Mouse (Mus musculus) midbrain, embryonic 11.5 days (tissue): Measurements from ENCODE around the gene Sdf2l1. TPM values are rescaled to one million over a fixed set of nuclear protein-coding genes. Genes with fewer than 3 reads are reported as not detected.

Source experiments
- microRNA counts: library from miRNA; unstranded; fragments of <30 nt; microRNA quantifications from one replicate; lab custom pipeline; 2015
- microRNA-seq: library from miRNA; unstranded; fragments of <30 nt; microRNA quantifications from one replicate; pipeline ENCODE4, GENCODE M21; 2017
- polyA plus RNA-seq: library from polyadenylated mRNA; unstranded; fragments of >200 nt; fragmentation: Nextera tagmentation; extraction: Ambion mirVana; gene quantifications from 2 replicates; pipeline ENCODE4 v1.2.1, GENCODE M21; 2014

Sdf2l1 gene
- polyA plus RNA-seq, 1 experiment from 2014 or later = 62.9 TPM

MicroRNAs within 50 kb of the gene (microRNA counts, 519-probe panel; counts per million panel counts)
- microRNA mmu-miR-130b (lab: Ali Mortazavi, UCI) = 6,829 counts per million, percentile 91 among the panel's probes with 10 or more counts
- 4,312 counts per million, percentile 37 among the panel's probes with 10 or more counts for microRNA mmu-miR-301b (lab: Ali Mortazavi, UCI)

Small RNAs within 50 kb of the gene (microRNA-seq; reads per million reads assigned to microRNA genes)
- gene Mir130b (12,846 reads per million, percentile 97 among the genes with 10 or more reads in this experiment), gene Mir301b (309 reads per million, percentile 67 among the genes with 10 or more reads in this experiment)

Other genes starting within 250 kb of the Sdf2l1 start
- 16.9 TPM in 2 replicates for gene Ppm1f, start 235.9 kb downstream of the Sdf2l1 start, polyA plus RNA-seq
- gene Mapk1, start 149.0 kb downstream of the Sdf2l1 start, polyA plus RNA-seq = 198 and 214 TPM in 2 replicates
- 123 and 127 TPM in 2 replicates for gene Ypel1, start 62.7 kb downstream of the Sdf2l1 start, polyA plus RNA-seq
- gene Ppil2, start 21.1 kb downstream of the Sdf2l1 start, polyA plus RNA-seq = 142 and 147 TPM in 2 replicates
- 94.9 and 108 TPM in 2 replicates for gene 2610318N02Rik, start 7.2 kb downstream of the Sdf2l1 start, polyA plus RNA-seq
- 6.8 and 9.2 TPM in 2 replicates for gene Ydjc, start 12.2 kb upstream of the Sdf2l1 start, polyA plus RNA-seq
- gene Ccdc116, start 14.8 kb upstream of the Sdf2l1 start, polyA plus RNA-seq = 0.40 and 0.41 TPM in 2 replicates
- gene Ube2l3, start 70.3 kb upstream of the Sdf2l1 start, polyA plus RNA-seq = 429 and 446 TPM in 2 replicates
- 1.2 and 1.7 TPM in 2 replicates for gene Rimbp3, start 76.2 kb upstream of the Sdf2l1 start, polyA plus RNA-seq
- gene Hic2, start 101.2 kb upstream of the Sdf2l1 start, polyA plus RNA-seq = 10.3 and 10.8 TPM in 2 replicates
- 6.8 and 7.4 TPM in 2 replicates for gene Tmem191c, start 143.7 kb upstream of the Sdf2l1 start, polyA plus RNA-seq
- 0.22 and 0.28 TPM in 2 replicates for gene Serpind1, start 199.0 kb upstream of the Sdf2l1 start, polyA plus RNA-seq